Mouse (Mus musculus) kidney, embryonic 14.5 days (tissue): ENCODE measurements around the gene Vwce. TPM values are rescaled to one million over a fixed set of nuclear protein-coding genes. Genes with fewer than 3 reads are reported as not detected.

ENCODE experiments used
- ATAC-seq: fragments of 200-750 bp; cut with Nextera tagmentation; 2 replicates; pipeline ENCODE4 v1.8.0; 2017; ENCODE audit warnings: moderate number of reproducible peaks, mild to moderate bottlenecking, moderate TSS enrichment, moderate library complexity; ENCODE audit not compliant: low FRiP score, low TSS enrichment
- H3K27ac ChIP-seq: fragments of 300-500 bp; sonication (generic); 2 replicates; pipeline ENCODE4 v1.5.1; 2014; ENCODE audit warnings: low read depth, mild to moderate bottlenecking, low read length, moderate library complexity, mixed read lengths
- H3K27me3 ChIP-seq: fragments of 300-500 bp; sonication (generic); 2 replicates; pipeline ENCODE4 v1.6.1; 2014; ENCODE audit warnings: mild to moderate bottlenecking, low read length; ENCODE audit not compliant: control insufficient read depth, insufficient read depth
- H3K36me3 ChIP-seq: fragments of 300-500 bp; sonication (generic); 2 replicates; pipeline ENCODE4 v1.6.1; 2014; ENCODE audit warnings: low read length, mixed read lengths; ENCODE audit not compliant: control insufficient read depth, insufficient read depth
- H3K4me1 ChIP-seq: fragments of 300-500 bp; sonication (generic); 2 replicates; pipeline ENCODE4 v1.6.1; 2014; ENCODE audit warnings: low read length, mixed read lengths; ENCODE audit not compliant: control insufficient read depth, insufficient read depth
- H3K4me2 ChIP-seq: fragments of 300-500 bp; sonication (generic); replicated peaks from 2 replicates; pipeline ENCODE4 v1.6.1; 2014; ENCODE audit warnings: low read depth, mild to moderate bottlenecking, low read length
- H3K4me3 ChIP-seq: fragments of 300-500 bp; sonication (generic); 2 replicates; pipeline ENCODE4 v1.5.1; 2014; ENCODE audit warnings: mild to moderate bottlenecking, low read length
- H3K9ac ChIP-seq: fragments of 300-500 bp; sonication (generic); 2 replicates; pipeline ENCODE4 v1.6.1; 2014; ENCODE audit warnings: low read depth, mild to moderate bottlenecking, low read length, moderate library complexity
- H3K9me3 ChIP-seq: fragments of 300-500 bp; sonication (generic); 2 replicates; pipeline ENCODE4 v1.6.1; 2016; ENCODE audit warnings: low read length; ENCODE audit not compliant: control insufficient read depth
- WGBS: fragments of 180-500 bp; shearing (Covaris S2); extraction: QIAGEN DNeasy Blood & Tissue Kit; methylation state at CpG from one replicate; pipeline ENCODE4 v1.1.7; 2014; 5-methylcytosine and 5-hydroxymethylcytosine counted together
- polyA plus RNA-seq: library from polyadenylated mRNA; unstranded; fragments of >200 nt; fragmentation: Nextera tagmentation; extraction: Ambion mirVana; gene quantifications from 2 replicates; pipeline ENCODE4 v1.2.1, GENCODE M21; 2014

Vwce gene
- polyA plus RNA-seq, 1 experiment from 2014 or later, result 2.0 TPM

- no peaks in the 10 kb centered on the region for H3K9me3 ChIP-seq
- H3K36me3 ChIP-seq, result peaks cover 34% of the 10 kb centered on the region
- H3K4me3 ChIP-seq, result no peak overlapping the region
- no peak overlapping the region for H3K27ac ChIP-seq
- no peak overlapping the region for H3K9ac ChIP-seq
- H3K4me2 ChIP-seq, result no peak overlapping the region
- H3K27me3 ChIP-seq, result no peaks in the 10 kb centered on the region
- ATAC-seq, result no peak
- H3K4me1 ChIP-seq, result no peaks in the 10 kb centered on the region; the same call in 1 of the 2 replicates
- WGBS, result 80% methylated on average over 6 of the region's 6 CpGs
Measured at GRCm38 (mm10) chr19:10714168-10714567, 80.2 kb downstream of the Vwce start.

GRCm38 (mm10) chr19:10714682-10715475 lies 80.9 kb downstream of the Vwce start:
- H3K27me3 ChIP-seq, result no peaks in the 10 kb centered on the region
- WGBS, result 44% methylated on average over 4 of the region's 4 CpGs
- H3K36me3 ChIP-seq, result peaks cover 34% of the 10 kb centered on the region
- H3K27ac ChIP-seq, result no peak overlapping the region
- H3K4me1 ChIP-seq, result 0 out of 2 replicates have a peak, but pooled peaks cover 2% of the 10 kb centered on the region
- no peaks in the 10 kb centered on the region for H3K9me3 ChIP-seq
- H3K4me2 ChIP-seq, result no peak overlapping the region
- peak; percentile 29; the same call in 1 of the 2 replicates for ATAC-seq
- no peak overlapping the region for H3K4me3 ChIP-seq
- H3K9ac ChIP-seq, result no peak overlapping the region

GRCm38 (mm10) chr19:10715476-10715875 lies 81.5 kb downstream of the Vwce start:
- Histone ChIP-seq H3K4me1 (peaks cover 7% of the 10 kb centered on the region; the same call in 1 of the 2 replicates), H3K9me3 (no peaks in the 10 kb centered on the region), H3K27ac (no peak overlapping the region), H3K27me3 (no peaks in the 10 kb centered on the region), H3K36me3 (peaks cover 34% of the 10 kb centered on the region), H3K4me2 (no peak overlapping the region), H3K9ac (no peak overlapping the region), H3K4me3 (no peak overlapping the region)
- WGBS, result 91% methylated on average over 6 of the region's 6 CpGs
- ATAC-seq, result no peak

Other genes with a start within 250 kb of the Vwce start
- gene Syt7, start 245.1 kb upstream of the Vwce start, polyA plus RNA-seq, result 2.1 and 2.3 TPM in 2 replicates
- 0.91 and 1.0 TPM in 2 replicates for gene Lrrc10b, start 176.7 kb upstream of the Vwce start, polyA plus RNA-seq
- gene Ppp1r32, start 151.3 kb upstream of the Vwce start, polyA plus RNA-seq, result not detected in 2 replicates
- gene Cpsf7, start 108.9 kb upstream of the Vwce start, polyA plus RNA-seq, result 40.7 and 63.0 TPM in 2 replicates
- gene Sdhaf2, start 108.1 kb upstream of the Vwce start, polyA plus RNA-seq, result 65.1 and 65.6 TPM in 2 replicates
- 57.6 and 67.5 TPM in 2 replicates for gene Tmem216, start 78.0 kb upstream of the Vwce start, polyA plus RNA-seq
- 10.5 and 14.1 TPM in 2 replicates for gene Cyb561a3, start 57.0 kb upstream of the Vwce start, polyA plus RNA-seq
- gene Tmem138, start 56.9 kb upstream of the Vwce start, polyA plus RNA-seq, result 57.9 and 59.2 TPM in 2 replicates
- gene Ddb1, start 28.9 kb upstream of the Vwce start, polyA plus RNA-seq, result 238 and 353 TPM in 2 replicates
- gene Tkfc, start 28.6 kb upstream of the Vwce start, polyA plus RNA-seq, result 21.5 and 30.0 TPM in 2 replicates
- not detected in 2 replicates for gene Pga5, start 43.9 kb downstream of the Vwce start, polyA plus RNA-seq
- gene Vps37c, start 54.5 kb downstream of the Vwce start, polyA plus RNA-seq, result 18.9 and 31.7 TPM in 2 replicates
- gene Cd5, start 104.8 kb downstream of the Vwce start, polyA plus RNA-seq, result 0.46 and 0.61 TPM in 2 replicates
- 0.09 TPM in 1 of 2 replicates, not detected in the other for gene Cd6, start 195.8 kb downstream of the Vwce start, polyA plus RNA-seq
- gene Slc15a3, start 205.5 kb downstream of the Vwce start, polyA plus RNA-seq, result 0.44 and 0.69 TPM in 2 replicates
- gene Tmem132a, start 235.7 kb downstream of the Vwce start, polyA plus RNA-seq, result 65.2 and 71.5 TPM in 2 replicates
- 87.6 and 90.9 TPM in 2 replicates for gene Tmem109, start 247.8 kb downstream of the Vwce start, polyA plus RNA-seq